Mouse (Mus musculus): ENCODE results near the gene Aph1a. TPM values are rescaled to one million over a fixed set of nuclear protein-coding genes. Genes with fewer than 3 reads are reported as not detected.

Gene Aph1a
- 36.6 and 37.6 TPM in 2 replicates for polyA plus RNA-seq (2015; fragmentation: Nextera tagmentation; extraction: Ambion mirVana)

DNA sequence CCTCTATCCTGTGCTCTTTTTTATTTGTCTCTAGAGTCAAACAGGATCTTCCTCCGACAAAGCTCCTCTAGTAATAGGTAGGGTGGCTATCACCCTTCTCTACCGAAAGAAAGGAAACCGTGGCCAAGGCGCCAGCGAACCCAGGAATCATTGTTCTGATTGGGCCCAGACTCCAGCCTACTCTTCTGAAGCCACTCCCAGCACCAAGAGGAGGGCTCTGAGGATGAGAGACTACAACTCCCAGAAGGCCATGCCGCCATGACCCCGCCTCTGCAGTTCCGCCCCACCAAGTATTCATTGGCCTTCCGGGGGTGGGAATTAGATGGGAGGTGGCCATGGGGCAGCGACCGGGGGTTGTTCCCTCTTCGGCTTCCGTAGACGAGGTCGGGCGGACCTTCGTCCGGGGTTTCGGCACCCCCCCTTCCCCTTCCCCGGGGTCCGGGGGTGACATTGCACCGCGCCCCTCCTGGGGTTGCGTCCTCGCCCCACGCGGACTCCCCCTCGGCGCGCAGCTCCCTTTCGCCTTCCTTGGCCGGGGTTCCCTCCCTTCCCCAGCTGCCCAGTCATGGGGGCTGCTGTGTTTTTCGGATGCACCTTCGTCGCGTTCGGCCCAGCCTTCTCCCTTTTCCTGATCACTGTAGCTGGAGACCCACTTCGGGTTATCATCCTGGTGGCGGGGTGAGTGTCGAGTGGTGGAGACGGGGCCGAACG lies at the start of gene Aph1a:
TSS of gene Aph1a (plus strand) at position 364 of the 711 bp plus-strand sequence.

DNA sequence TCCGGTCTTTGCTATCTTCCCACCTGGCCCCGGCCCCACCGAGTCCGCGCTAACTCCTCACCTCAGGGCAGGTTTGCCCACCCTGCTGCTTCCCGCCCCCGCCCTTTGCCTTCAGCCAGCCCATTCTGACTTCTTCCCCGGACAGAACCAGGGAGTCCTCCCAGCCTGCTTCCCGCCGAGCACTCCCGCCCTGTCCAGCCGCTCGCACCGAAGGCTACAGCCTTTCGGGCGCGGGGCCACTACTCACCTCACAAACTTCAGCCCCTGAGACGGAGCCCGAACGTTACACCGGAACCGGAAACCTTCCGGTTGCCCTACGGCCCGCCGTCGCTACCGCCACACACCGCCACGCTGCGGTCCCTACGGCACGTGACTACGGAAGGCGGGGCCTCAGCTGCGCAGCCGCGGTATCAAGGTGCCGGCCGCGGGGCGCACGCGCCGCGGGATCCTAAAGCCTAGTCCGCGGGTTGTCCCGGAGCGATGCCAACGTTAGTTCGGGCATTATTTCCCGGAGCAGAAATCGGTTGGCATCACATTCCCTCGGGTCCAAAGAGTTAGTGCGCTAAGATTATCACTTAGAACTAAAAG lies 38.2 kb upstream of the Aph1a start, which contains the start of gene Prpf3:
TSS of gene Prpf3 (minus strand) at position 384 of the 588 bp plus-strand sequence.

DNA sequence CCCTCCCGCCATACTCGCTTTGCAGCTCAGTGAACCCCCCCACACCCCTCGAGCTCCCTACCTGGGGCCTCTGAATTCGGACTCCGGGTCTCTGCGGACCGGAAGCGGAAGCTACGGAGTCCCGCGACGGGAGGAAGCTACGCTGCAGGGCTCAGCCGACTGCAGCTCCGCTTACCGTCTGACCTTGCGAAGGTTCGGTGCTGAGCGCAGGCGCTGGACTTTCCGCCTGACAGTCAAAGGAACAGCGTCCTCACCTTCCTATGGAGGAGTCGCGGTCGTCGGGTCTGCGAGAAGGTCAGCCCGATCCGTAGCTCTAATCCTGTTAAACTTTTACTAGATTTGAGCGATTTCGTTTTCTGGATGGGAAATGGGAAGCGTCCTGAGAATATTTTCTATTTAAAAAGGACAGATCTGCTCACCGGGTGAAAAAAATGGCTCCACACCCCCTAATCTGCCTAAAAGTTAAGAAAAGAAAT lies 22.3 kb upstream of the Aph1a start, which contains the start of gene Mrps21:
TSS of gene Mrps21 (minus strand) at position 128 of the 476 bp plus-strand sequence.

DNA sequence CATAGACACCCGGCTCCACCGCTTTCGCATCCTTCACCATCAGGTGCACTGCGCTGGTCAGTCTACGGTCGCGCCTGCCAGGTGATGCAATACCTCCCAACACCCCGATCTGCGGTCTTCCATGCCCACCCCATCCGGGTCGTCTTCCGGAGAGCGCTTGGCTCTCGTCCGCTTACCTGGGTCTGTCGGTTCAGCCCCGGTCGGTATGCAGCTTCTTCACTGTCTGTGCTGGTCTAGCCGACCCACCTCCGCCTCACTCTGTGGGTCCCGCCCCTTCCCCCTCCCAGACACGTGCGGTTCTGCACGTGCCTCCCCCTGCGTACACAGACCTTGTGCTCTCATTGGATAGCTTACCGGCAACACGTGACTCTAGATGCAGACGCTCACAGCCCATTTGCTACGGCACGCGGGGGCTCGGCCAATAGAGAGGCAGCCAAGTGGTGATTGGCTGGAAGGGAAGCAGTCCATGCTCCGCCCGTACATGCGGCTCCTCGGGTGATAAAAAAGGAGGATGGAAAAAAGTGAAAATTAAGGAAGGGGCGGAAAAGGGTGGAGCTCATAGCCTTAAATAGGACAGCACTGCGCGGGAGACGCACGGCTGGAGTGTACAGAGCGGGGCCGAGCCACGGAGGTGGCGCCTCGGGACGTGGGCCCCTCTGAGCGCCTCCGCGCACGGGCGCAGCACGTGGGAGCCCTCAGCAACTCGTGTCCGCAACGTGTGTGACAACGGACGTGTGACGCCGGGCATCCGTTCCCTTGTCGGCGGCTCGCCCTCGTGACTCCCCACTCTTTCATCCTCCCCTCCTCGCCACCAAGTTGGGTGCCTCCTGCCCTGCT lies 11.6 kb upstream of the Aph1a start, which contains the start of gene Ciart:
TSS of gene Ciart (minus strand) at position 273 of the 837 bp plus-strand sequence.

DNA sequence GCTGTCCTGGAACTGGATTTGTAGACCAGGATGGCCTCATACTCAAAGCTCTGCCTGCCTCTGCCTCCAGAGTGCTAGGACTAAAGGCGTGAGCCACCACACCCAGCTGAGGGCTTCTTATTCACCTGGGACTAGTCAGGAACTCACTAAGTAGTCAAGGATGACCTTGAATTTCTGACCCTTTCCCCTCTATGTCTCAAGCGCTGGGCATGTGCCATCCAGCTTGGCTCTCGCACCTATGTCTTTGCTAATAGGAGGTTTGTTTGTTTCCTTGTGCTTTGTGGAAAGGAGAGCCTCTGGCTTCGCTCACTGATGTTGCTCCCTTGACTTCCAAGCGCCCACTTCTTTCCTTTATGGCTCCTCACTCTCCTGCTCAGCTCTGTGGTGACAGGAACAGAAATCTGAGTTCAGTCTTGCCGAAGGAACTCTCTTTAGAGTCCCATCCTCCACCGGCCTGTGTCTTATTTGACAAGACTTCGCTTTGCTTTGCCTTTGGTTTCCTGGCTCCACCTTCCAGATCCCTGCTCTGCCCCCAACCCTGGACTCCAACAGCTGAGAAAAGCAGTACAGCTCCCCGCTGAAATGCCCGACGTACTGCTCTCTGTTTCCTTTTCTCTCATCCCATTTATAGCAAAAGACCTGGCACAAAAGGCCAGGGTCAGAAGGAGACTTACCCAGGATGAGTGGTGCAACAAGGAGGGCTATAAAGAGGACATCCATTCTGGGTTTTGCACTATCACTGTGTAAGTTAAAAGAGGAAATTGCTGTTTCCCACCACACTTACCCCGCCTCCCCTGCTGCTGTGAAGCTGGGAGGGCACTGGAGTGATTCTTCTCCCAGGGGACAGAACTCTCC lies 2.3 kb upstream of the Aph1a start, which contains the start of gene BC028528:
TSS of gene BC028528 (minus strand) at position 795 of the 855 bp plus-strand sequence.

DNA sequence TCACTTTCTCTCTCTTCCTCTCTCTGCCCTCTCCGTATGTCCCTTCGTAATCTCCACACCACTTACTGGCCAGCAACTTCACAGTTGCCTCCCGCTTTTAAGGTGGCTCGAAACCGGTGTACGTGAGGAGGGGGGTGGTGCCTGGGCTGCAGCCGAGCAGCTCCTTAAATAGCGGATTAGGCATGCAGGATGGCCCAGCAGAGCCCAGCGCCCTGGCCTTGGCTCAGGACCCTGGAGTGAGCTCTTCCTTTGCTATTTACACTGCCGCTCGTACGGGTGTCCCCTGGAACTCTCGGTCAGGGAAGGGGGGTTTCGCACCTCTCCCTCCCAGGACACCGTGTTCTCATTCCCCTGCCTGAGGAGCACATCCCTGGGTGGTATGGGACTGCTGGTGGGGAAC lies 10.8 kb downstream of the Aph1a start, which contains the start of gene Car14:
TSS of gene Car14 (minus strand) at position 124 of the 400 bp plus-strand sequence.

DNA sequence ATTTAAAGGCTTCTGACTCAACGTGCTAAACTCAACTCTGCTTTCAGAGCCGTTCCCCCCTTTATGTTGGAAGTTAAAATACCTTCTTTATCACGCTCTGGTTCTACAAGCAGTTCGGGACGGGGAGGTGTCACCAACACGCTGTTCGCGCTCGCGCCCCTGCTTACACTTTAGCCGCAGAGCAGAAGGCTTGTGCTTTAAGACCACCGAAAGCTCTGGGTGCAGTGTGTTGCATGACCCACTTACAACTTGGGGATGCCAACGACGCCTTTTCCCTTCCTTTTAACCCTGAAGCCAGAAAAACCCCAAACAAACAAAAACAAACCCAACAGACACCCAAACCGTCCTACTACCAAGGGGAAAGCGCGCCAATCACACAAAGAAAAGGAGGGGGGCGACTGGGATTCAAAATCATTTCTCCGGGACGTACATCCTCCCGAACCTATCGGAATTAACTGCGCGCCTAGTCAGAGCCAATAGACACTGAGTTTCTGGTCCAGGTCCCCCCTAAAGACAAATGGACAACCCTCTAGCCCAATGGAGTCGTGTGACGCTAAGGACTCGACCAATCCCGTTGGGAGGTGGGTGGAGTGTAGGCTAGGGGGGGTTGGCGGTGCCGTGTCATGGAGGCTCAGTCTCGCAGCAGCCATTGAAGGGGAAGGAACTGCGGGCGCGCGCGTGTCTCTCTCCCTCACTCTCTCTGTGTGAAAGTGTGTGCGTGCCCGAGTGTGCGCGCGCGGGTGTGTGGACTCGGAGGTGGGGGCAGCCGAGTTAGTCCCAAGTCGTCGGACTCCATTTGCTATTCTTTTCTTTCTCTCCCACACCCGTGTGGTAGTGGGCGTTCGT lies 35.1 kb downstream of the Aph1a start, which contains the start of gene Anp32e:
TSS of gene Anp32e (plus strand) at position 589 of the 846 bp plus-strand sequence.

Other genes starting within 250 kb of the Aph1a start
- 37.3 and 47.5 TPM in 2 replicates for gene Mcl1, start 235.2 kb upstream of the Aph1a start, polyA plus RNA-seq (2015; fragmentation: Nextera tagmentation; extraction: Ambion mirVana)
- 3.1 TPM in 2 replicates for gene Adamtsl4, start 206.1 kb upstream of the Aph1a start, polyA plus RNA-seq (2015; fragmentation: Nextera tagmentation; extraction: Ambion mirVana)
- gene Ecm1, start 154.4 kb upstream of the Aph1a start, polyA plus RNA-seq (2015; fragmentation: Nextera tagmentation; extraction: Ambion mirVana): 13.1 and 19.6 TPM in 2 replicates
- gene Tars2, start 133.8 kb upstream of the Aph1a start, polyA plus RNA-seq (2015; fragmentation: Nextera tagmentation; extraction: Ambion mirVana): 36.3 and 41.3 TPM in 2 replicates
- 18.6 and 19.4 TPM in 2 replicates for gene Rprd2, start 75.1 kb upstream of the Aph1a start, polyA plus RNA-seq (2015; fragmentation: Nextera tagmentation; extraction: Ambion mirVana)
- gene Prpf3, start 38.1 kb upstream of the Aph1a start, polyA plus RNA-seq (2015; fragmentation: Nextera tagmentation; extraction: Ambion mirVana): 15.8 and 22.0 TPM in 2 replicates
- 266 and 288 TPM in 2 replicates for gene Mrps21, start 22.4 kb upstream of the Aph1a start, polyA plus RNA-seq (2015; fragmentation: Nextera tagmentation; extraction: Ambion mirVana)
- 6.5 and 7.3 TPM in 2 replicates for gene Ciart, start 11.7 kb upstream of the Aph1a start, polyA plus RNA-seq (2015; fragmentation: Nextera tagmentation; extraction: Ambion mirVana)
- 22.7 and 24.3 TPM in 2 replicates for gene BC028528, start 2.0 kb upstream of the Aph1a start, polyA plus RNA-seq (2015; fragmentation: Nextera tagmentation; extraction: Ambion mirVana)
- gene Car14, start 10.7 kb downstream of the Aph1a start, polyA plus RNA-seq (2015; fragmentation: Nextera tagmentation; extraction: Ambion mirVana): 4.6 and 7.2 TPM in 2 replicates
- gene Anp32e, start 35.3 kb downstream of the Aph1a start, polyA plus RNA-seq (2015; fragmentation: Nextera tagmentation; extraction: Ambion mirVana): 80.1 and 84.7 TPM in 2 replicates
- 37.5 and 41.6 TPM in 2 replicates for gene Plekho1, start 102.0 kb downstream of the Aph1a start, polyA plus RNA-seq (2015; fragmentation: Nextera tagmentation; extraction: Ambion mirVana)
- 56.3 and 64.0 TPM in 2 replicates for gene Vps45, start 164.5 kb downstream of the Aph1a start, polyA plus RNA-seq (2015; fragmentation: Nextera tagmentation; extraction: Ambion mirVana)
- gene Otud7b, start 210.6 kb downstream of the Aph1a start, polyA plus RNA-seq (2015; fragmentation: Nextera tagmentation; extraction: Ambion mirVana): 13.2 and 16.9 TPM in 2 replicates

Measured in neural tube, postnatal 0 days (tissue).